In the genomic region with DNA sequence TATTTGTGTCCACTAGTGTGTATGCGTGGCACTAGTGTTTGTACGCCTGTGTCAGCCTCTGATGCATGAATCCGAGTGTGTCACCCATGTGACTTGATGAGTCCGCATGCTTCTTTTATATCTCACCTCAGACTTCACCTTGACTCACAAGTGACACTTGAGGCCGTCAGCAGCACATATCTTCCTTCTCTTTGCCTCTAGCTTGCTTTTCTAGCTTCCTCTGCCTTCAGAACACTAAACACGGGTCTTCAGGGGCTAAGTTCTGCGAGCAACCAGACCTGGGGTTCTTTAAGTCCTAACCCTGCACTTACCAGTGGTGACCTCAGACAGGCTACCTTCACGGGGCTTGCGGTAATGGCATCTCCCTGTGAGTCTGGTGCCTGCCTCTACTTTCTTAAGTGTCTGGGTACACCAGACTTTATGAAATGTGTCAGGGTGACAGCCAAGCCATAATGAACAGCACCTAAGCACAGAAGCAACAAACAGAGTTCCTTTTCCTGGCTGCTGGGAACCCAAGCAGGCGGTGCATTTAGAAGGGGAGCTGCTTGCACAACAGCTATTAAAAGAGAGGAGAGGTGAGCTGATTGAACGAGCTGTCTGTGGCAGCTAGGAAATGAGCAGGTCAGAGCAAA, we compare ENCODE assay signal across 8 mouse cellular contexts. TPM values are rescaled to one million over a fixed set of nuclear protein-coding genes. Genes with fewer than 3 reads are reported as not detected.
DNase-seq lines count a peak whose midpoint lies in the region; ATAC-seq and TF ChIP-seq lines count a peak whose summit lies in the region.

No protein-coding gene starts in this region.

- intact Hi-C loops in left cerebral cortex, postnatal 14 days (cut with DNase I) = no loop called here

- H3K4me2 ChIP-seq in kidney, embryonic 14.5 days (replicated peaks; ENCODE audit: low read depth, low read length) = 0 out of 2 replicates have a peak overlapping the region, but pooled peaks have one; percentile 32

- H3K4me3 ChIP-seq in kidney, embryonic 14.5 days (ENCODE audit: low read length) = no peak overlapping the region
- H3K4me3 ChIP-seq in bone marrow macrophage, adult 2 months (ENCODE audit: insufficient read depth, low read length) = no peak overlapping the region
- no peak overlapping the region for H3K4me3 ChIP-seq in hindbrain, embryonic 10.5 days

- H3K27me3 ChIP-seq in kidney, embryonic 14.5 days (ENCODE audit: control insufficient read depth, insufficient read depth, low read length) = no peaks in the 10 kb centered on the region
- H3K27me3 ChIP-seq in hindbrain, embryonic 10.5 days (ENCODE audit: insufficient read depth, poor library complexity, severe bottlenecking) = peaks cover 38% of the 10 kb centered on the region

- TF ChIP-seq CTCF in bone marrow macrophage, adult 2 months (IDR thresholded peaks at IDR 0.05; ENCODE audit: low read depth, low read length) = no peak; the same call in 1 of the 2 replicates

- no peaks in the 10 kb centered on the region for H3K36me3 ChIP-seq in kidney, embryonic 14.5 days (ENCODE audit: control insufficient read depth, insufficient read depth, low read length)
- no peaks in the 10 kb centered on the region for H3K36me3 ChIP-seq in hindbrain, embryonic 10.5 days

- WGBS in kidney, embryonic 14.5 days = 59% methylated on average over 11 of the region's 11 CpGs
- WGBS in hindbrain, embryonic 10.5 days = 71% methylated on average over 11 of the region's 11 CpGs

- TF ChIP-seq POLR2A in bone marrow macrophage, adult 2 months (IDR thresholded peaks at IDR 0.05; ENCODE audit: borderline replicate concordance, low read depth, low read length) = no peak

- ATAC-seq in kidney, embryonic 14.5 days (ENCODE audit: low FRiP score, low TSS enrichment) = no peak

- H3K4me1 ChIP-seq in kidney, embryonic 14.5 days (ENCODE audit: control insufficient read depth, insufficient read depth, low read length) = peaks cover 31% of the 10 kb centered on the region
- H3K4me1 ChIP-seq in bone marrow macrophage, adult 2 months (ENCODE audit: control insufficient read depth, insufficient read depth, low read length) = peaks cover 49% of the 10 kb centered on the region
- H3K4me1 ChIP-seq in hindbrain, embryonic 10.5 days (replicated peaks) = peaks cover 43% of the 10 kb centered on the region

- no peaks in the 10 kb centered on the region for H3K9me3 ChIP-seq in kidney, embryonic 14.5 days (ENCODE audit: control insufficient read depth, low read length)
- H3K9me3 ChIP-seq in hindbrain, embryonic 10.5 days = no peaks in the 10 kb centered on the region

- DNase-seq in kidney, postnatal 4 days = no peak
- DNase-seq in hindbrain, embryonic 10.5 days (ENCODE audit: low spot score) = no peak
- peak; percentile 46 for DNase-seq in lung, postnatal 36 days
- DNase-seq in testis, postnatal 10 days (ENCODE audit: low spot score) = no peak
- DNase-seq in layer of hippocampus, adult 18-20 months (ENCODE audit: low spot score in 2 of 2) = no peak
- DNase-seq in left cerebral cortex, postnatal 14 days (ENCODE audit: low spot score in 2 of 2) = no peak

- H3K9ac ChIP-seq in kidney, embryonic 14.5 days (ENCODE audit: low read depth, low read length) = peak overlapping the region; percentile 51; the same call in 1 of the 2 replicates

- peak overlapping the region; percentile 77; the same call in 1 of the 2 replicates for H3K27ac ChIP-seq in kidney, embryonic 14.5 days (ENCODE audit: low read depth, low read length)
- peak overlapping the region; percentile 85 for H3K27ac ChIP-seq in bone marrow macrophage, adult 2 months (ENCODE audit: insufficient read depth, low read depth, low read length)
- peak overlapping the region; percentile 93 for H3K27ac ChIP-seq in hindbrain, embryonic 10.5 days

RNA-seq across cellular contexts. Expression of gene Irf2bpl, which starts 51.9 kb away (rescaled TPM):
- polyA plus RNA-seq in kidney, embryonic 14.5 days (2014; fragmentation: Nextera tagmentation; extraction: Ambion mirVana) = 25.8 and 34.8 TPM in 2 replicates
- polyA plus RNA-seq in bone marrow macrophage, adult 2 months (2012; ENCODE audit: insufficient read depth, insufficient read length, missing spikeins) = 11.4 and 12.0 TPM in 2 replicates
- 20.3 and 34.2 TPM in 2 replicates for polyA plus RNA-seq in hindbrain, embryonic 10.5 days (2016; fragmentation: Nextera tagmentation; extraction: Ambion mirVana)
- total RNA-seq in layer of hippocampus, adult 18-20 months (2021) = 10 to 100 TPM; 76.4 to 76.9 TPM
- total RNA-seq in left cerebral cortex, postnatal 14 days (2021) = 10 to 100 TPM; 74.0 to 78.2 TPM
